Mouse (Mus musculus) G1E-ER4 (cell line): Measurements from ENCODE around the gene Plekhh2. TPM values are rescaled to one million over a fixed set of nuclear protein-coding genes. Genes with fewer than 3 reads are reported as not detected.

Experiments used
- GATA1 ChIP-seq: IDR thresholded peaks from one replicate; pipeline ENCODE4 v1.8.0; 2012; ENCODE audit warnings: low read length, inconsistent platforms
- polyA plus RNA-seq: library from polyadenylated mRNA; stranded (reverse); fragments of >175 nt; gene quantifications from 2 replicates; pipeline ENCODE4 v1.2.3, GENCODE M21; 2012

Gene Plekhh2
- polyA plus RNA-seq, 1 experiment = not detected

DNA sequence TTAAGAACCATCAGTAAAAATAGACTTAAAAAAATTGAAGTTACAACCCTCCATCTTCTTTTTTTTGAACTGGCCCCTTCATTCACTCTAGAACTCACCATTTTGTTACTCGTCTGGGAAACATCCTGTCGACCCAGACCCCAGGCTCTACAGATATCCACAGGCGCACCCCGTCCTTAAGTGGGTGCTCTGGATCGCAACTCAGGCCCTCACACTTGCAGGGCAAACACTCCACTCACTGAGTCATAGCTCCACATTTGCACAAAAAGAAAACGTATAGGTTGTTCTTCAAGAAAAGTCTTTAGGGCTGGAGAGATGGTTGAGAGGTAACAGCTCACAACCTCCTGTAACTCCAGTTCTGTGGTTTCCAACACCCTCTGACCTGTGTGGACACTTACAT is 25.6 kb downstream of the Plekhh2 start:
- TF ChIP-seq GATA1 = no peak

DNA sequence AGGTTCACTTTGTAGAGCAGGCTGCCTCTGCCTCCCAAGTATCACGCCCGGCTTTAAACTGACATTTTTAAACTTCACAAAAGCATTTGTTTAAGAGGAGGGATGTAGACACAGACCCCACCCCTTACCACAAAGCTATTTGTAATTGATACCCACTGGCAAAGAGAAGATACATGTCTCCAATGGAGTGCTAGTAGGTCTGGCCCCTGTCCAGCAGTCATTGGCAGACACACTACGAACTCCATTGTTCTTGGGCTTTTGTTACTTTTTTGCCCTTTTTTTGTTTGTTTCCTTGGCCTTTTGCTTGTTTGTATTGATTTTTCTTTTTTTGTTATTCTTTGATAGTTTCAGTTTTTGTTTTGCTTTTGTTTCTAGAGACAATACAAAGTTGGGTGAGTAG is 26.3 kb downstream of the Plekhh2 start:
- no peak for TF ChIP-seq GATA1

GRCm38 (mm10) chr17:84540603-84541002 is 28.9 kb downstream of the Plekhh2 start:
- TF ChIP-seq GATA1 = no peak

DNA sequence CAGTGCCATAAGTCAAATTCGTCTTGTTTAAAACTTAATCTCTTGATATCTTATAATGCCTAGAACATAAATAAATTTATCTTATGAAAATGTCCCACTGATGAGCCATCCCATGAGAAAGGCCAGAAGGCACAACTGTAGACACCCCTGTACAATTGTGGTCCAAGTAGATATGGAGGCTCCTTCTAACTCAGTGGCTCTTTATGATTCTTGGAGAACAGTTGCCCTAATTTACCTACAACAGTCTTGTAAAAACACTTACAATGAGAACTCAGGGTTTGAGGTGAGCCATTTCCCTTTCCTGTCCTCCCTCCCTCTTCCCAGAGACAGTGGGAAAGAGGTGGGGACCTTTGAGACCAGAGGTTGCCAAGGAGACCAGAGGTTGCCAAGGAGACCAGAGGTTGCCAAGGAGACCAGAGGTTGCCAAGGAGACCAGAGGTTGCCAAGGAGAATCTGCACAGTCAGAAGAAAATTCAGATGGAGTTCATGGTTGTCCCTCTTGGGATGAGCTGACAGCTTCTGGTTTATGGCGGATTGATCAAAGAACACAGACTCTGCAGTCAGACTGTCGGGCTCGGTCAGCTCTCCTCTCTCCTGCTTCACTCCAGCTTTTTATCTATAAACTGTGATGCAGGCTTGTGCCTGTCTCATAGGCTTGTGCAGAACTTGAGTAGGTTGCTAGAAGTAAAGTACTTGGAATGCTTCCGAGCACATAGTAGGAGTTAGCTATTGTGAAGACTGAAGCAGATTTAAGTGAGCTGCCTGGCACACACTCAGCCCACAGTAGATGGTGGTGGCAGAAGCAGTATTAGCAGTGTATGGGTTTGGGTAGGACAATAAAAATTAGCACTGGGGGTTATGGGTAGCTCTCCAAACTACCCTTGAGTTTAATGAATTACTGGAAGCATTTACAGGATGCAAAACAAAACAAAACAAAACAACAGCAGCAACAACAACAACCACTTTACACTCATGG is 39.5 kb downstream of the Plekhh2 start:
- no peak for TF ChIP-seq GATA1

GRCm38 (mm10) chr17:84552230-84552629 is 40.5 kb downstream of the Plekhh2 start:
- TF ChIP-seq GATA1 = no peak

GRCm38 (mm10) chr17:84565762-84566161 is 54.1 kb downstream of the Plekhh2 start:
- no peak for TF ChIP-seq GATA1

GRCm38 (mm10) chr17:84566773-84567555 is 55.3 kb downstream of the Plekhh2 start:
- TF ChIP-seq GATA1 = no peak

DNA sequence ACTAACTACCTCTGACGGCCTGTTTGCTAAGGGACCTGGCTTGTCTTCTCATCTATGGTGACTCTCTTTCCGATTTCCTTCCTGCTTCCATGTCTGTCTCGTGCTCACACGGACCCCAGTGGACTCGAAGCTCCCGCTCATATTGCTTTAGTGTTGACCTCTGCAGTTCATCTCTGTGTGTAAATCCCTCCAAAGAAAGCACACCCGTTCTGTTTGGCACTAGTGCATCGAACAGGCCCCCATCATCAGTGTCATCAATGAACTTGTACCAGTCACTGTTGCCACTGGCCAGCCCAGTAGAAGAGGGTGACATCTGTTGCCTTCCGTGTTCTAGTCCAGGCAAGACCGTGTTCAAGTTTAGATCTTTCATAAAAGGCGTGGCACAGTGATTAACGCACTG is 57.1 kb downstream of the Plekhh2 start:
- TF ChIP-seq GATA1 = no peak

DNA sequence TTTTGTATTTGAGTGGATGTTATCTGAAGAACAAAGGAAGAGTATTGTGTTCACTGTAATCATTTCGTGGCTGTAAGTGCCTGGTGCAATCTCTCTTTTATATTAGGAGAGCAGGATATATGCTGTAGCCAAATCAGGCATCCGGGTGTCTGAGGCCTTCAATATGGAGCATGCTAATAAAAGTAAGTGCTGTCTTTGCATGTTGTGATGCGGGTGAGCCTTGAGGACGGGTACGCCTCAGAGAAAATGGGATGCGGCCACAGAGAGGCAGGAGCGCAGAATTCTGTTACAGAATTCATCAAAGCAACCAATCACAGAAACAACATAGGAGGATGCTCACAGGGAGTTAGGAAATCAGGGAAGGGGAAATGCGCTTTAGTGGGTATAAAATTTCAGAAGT is 58.1 kb downstream of the Plekhh2 start:
- TF ChIP-seq GATA1 = no peak

DNA sequence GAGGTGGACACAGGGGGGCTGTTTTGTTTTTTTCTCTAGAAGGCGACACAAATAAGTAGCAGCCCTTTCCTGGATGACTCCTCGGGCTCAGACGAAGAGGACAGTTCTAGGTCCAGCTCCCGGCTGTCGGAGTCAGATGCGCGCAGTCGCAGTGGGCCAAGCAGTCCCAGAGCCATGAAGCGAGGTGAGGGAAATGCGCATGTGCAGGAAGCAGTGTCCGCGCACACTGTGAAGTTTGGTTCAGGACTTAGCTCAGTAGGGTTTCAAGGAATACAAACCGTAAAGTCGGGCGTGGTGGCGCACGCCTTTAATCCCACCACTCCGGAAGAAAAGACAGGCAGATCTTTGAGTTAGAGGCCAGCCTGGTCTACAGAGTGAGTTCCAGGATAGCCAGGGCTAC is 59.9 kb downstream of the Plekhh2 start:
- TF ChIP-seq GATA1 = no peak

DNA sequence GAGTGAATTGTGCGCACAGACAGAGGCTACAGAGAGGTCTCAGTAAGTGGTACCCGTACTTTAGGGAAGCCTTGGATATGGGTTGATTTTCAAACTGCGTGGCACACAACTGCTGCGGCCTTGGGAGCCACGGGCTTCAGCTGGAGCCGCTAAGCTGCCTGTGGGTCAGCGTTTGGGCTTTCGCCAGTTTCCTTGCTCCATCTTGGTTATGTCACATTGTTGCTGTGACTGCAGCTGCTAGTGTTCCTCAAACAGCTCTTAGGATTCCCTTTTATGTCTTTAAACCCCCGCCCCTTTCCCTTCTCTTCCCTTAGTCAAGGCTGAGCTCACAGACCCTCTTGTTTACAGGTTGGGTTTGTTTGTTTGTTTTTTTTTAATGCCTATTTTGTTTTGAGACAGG is 61.6 kb downstream of the Plekhh2 start:
- TF ChIP-seq GATA1 = no peak

- no peak for TF ChIP-seq GATA1
Observed at GRCm38 (mm10) chr17:84573940-84574339, 62.2 kb downstream of the Plekhh2 start.

- TF ChIP-seq GATA1 = no peak
Observed at GRCm38 (mm10) chr17:84575108-84575507, 63.4 kb downstream of the Plekhh2 start.

- no peak for TF ChIP-seq GATA1
Observed at GRCm38 (mm10) chr17:84576621-84577293, 65.1 kb downstream of the Plekhh2 start.

GRCm38 (mm10) chr17:84579249-84579648 is 67.6 kb downstream of the Plekhh2 start:
- no peak for TF ChIP-seq GATA1

- TF ChIP-seq GATA1 = no peak
Observed at GRCm38 (mm10) chr17:84579817-84580216, 68.1 kb downstream of the Plekhh2 start.
